Mouse (Mus musculus): ENCODE measurements around the gene Cyp2d10.
"Not testable (repeated sequence)": the region's sequence is repeated elsewhere in the genome, so short reads cannot be mapped to it uniquely, and the experiment has no call there.

Cyp2d10 gene

DNA sequence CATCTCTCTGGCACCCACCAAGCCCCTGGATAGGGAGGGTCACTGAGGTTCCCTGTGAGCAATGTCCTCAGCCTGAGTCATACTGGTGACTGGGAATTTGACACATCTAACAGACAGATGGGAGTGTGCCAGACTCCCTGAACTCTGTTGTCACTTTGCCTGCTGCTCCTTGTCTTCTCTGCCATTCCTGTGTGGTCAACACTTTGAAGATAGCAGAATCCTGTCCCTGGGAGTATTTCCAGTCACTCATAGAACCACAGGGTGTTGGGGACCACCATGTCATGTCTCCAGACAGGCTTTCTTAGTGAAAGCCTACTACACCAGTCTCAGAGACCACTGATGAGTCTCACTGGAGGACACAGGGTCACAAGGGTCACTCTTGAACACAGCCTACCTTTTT lies 4.9 kb downstream of the Cyp2d10 start:
- DNase-seq (ENCODE audit: extremely low spot score, low read depth, low spot score): no peak

DNA sequence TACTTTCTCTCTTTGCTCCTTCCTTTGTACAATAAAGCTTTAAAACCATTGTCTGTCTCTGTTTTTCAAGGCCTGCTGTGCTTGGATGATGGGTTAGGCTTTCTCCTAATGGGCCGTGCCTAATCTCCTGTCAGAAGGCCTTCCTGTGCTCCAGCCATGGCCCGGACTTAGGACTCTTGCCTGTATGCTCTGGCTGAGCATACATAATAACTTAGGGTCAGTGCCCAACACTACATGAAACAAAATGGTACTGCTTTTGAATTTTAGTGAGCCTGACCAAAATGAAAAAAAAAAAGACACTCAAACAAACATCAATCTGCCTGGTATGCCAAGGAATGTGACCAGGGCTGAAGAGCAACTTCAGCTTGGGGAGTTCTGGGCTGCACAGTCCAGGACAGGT lies 5.5 kb downstream of the Cyp2d10 start:
- DNase-seq (ENCODE audit: extremely low spot score, low read depth, low spot score): no peak

DNA sequence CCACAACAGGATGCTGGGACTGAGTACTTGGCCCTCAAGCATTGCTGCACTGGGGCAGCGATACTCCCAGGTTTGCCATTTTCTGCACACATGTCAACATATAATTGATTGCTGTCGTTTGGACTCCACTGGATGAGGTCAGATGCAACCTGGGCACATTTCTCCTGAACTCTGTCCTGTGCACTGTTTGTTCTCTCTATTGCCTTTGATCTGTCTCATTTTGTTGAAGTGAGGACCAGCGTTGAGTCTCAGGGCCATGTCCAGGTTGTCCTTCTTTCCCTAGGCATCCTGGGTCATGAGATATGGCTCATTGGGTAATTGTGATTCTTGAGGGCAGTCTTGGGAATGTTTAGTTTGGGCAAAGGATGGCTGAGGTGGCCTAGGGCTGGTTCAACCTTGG lies 11.0 kb downstream of the Cyp2d10 start:
- not testable (repeated sequence) for DNase-seq (ENCODE audit: extremely low spot score, low read depth, low spot score)

DNA sequence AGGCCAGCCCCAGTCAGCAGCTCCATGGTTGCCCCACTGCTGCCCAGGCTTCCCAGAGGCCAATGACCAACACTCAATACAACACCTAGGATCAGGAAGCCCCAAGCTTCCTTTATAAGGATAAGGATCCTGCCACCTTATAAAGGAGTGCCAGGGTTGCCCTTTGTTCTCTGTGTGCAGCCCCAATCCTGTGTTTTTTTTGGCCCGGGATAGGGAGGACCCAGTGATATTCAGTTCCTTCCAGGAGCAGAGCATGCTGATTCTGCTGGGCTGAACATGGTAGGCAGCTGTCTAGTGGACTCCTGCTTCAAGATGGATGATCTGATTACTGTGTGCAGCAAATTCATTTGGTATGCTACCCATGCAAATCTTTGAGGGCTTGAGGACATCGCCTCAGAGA lies 13.1 kb downstream of the Cyp2d10 start, which contains the start of gene Cyp2d11:
Gene Cyp2d11, minus strand, starts transcription at position 101 of the 400 bp plus-strand sequence.
- not testable (repeated sequence) for DNase-seq (ENCODE audit: extremely low spot score, low read depth, low spot score)

DNA sequence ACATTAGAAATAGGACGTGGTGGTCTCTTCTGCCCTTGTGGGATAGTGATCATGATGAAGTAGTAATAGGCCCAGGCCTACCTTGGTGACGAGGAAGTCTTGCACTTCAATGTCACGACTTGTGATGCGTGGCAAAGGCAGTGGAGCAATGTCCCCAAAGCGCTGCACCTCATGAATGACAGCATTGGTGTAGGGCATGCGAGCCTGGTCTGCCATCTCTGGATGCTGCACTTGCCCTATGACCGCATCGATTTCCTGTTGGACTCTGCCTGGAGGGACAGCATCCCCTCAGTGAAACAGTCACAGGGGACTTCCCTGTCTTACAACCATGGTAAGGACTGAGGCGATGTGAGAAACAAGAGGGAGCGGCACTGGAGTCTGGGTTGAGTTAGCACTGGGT lies 17.1 kb downstream of the Cyp2d10 start:
- not testable (repeated sequence) for DNase-seq (ENCODE audit: extremely low spot score, low read depth, low spot score)

DNA sequence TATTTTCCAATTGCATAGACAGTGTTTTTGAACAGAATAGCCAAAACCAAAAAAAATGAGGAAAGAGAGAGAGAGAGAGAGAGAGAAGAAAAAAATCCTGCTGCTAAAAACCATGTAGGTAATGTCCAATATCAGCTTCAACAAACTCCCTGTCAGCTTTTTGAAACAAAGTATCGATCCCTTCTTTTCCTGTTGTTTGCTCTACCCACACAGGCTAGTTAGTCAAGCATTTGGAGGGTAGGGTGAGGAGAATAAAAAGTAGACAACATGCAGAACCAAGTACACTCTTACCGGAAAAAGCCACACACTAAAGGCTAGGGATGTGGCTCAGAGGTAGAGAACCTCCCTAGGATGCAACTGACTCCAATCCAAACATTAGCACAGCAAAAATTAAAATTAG lies 21.3 kb downstream of the Cyp2d10 start:
- DNase-seq (ENCODE audit: extremely low spot score, low read depth, low spot score): no peak

DNA sequence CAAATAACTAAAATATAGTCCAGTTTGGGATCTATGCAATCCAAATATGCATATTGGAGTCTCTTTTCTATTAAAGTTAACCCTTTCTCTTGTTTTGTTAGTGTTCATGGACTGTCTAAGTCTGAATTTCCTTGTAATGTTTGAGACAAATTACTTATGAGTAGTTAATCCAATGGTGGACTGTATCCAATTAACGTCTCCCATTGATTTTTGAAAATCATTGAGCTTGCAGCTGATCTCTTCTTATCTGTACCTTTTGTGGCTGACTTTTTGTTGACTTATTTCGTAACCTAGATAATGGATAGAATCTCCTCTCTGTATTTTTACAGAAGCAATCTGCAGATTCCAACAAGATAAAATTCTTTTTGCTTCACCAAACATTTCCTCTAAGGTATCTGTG lies 24.6 kb downstream of the Cyp2d10 start:
- no peak for DNase-seq (ENCODE audit: extremely low spot score, low read depth, low spot score)

DNA sequence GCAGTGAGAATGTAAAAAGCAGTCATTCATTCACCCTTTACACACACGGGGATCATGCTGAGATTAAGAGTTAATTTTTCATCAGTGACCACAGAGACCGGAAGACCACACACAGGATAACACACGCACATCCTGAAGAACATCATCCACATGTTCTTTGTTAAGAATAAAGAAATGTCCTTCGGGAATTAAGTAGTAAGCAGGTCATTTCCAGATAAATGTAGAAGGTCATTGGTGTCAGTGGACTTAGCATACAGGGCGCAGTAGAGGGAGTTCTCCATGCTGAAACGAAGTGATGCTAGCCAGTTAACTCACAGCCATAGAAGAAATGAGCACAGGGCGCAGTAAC lies 26.3 kb downstream of the Cyp2d10 start:
- DNase-seq (ENCODE audit: extremely low spot score, low read depth, low spot score): no peak

DNA sequence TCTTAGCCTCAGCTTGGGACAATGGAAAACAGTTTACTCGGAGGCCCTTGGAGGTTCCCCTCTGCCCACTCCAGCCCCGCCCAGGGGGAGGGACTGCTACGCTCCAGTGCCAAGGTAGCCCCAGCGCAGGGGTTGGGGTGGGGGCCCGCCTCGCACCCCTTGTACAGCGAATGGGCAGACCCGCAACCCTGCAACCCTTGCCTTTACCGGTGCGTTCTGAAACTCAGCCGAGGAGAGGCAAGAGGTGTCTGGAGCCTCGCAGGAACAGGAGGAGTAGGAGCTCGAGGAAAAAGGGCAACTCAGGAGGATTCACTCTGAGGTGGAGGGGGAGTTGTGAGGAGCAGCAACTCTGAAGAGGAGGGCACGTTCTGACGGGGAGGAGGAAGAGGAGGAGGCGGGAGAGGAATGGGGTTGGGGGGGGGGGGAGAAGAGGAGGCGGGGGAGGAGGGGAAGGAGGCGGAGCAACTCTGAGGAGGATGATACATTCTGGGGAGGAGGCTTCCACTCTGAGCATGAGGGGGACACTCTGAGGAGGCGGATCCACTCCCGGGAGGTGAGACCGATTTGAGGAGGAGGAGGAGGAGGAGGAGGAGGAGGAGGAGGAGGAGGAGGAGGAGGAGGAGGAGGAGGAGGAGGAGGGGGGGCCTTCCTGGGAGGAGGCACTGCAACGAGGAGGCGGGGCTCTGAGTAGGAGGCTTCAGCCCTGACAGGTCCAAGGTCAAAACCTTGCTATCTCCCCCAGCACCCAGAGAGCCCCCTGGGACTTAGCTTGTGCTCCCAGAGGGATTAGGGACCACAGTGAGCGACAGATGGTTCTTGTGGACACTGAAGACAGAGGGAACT lies 26.9 kb downstream of the Cyp2d10 start, which contains the start of gene Cyp2d22:
Gene Cyp2d22, minus strand, starts transcription at position 390 of the 843 bp plus-strand sequence.
- no peak for DNase-seq (ENCODE audit: extremely low spot score, low read depth, low spot score)

DNA sequence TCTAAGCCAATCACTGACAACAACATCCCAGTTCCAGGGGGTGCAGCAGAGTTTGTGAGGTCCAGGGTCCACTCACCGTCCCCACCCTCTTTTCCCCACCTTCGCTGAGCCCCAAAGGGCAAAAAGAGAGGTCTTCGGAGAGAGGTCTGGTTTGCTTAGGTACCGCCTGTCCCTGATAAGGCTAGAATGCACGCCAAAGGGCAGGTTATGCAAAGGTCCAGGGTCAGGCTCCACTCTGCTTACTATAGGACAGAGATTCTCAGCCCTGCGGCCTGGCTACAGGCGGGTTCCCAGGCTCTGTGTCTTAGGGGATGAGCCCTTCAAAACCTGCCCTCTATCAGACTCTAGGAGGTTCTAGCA lies 27.5 kb downstream of the Cyp2d10 start:
- no peak for DNase-seq (ENCODE audit: extremely low spot score, low read depth, low spot score)

DNA sequence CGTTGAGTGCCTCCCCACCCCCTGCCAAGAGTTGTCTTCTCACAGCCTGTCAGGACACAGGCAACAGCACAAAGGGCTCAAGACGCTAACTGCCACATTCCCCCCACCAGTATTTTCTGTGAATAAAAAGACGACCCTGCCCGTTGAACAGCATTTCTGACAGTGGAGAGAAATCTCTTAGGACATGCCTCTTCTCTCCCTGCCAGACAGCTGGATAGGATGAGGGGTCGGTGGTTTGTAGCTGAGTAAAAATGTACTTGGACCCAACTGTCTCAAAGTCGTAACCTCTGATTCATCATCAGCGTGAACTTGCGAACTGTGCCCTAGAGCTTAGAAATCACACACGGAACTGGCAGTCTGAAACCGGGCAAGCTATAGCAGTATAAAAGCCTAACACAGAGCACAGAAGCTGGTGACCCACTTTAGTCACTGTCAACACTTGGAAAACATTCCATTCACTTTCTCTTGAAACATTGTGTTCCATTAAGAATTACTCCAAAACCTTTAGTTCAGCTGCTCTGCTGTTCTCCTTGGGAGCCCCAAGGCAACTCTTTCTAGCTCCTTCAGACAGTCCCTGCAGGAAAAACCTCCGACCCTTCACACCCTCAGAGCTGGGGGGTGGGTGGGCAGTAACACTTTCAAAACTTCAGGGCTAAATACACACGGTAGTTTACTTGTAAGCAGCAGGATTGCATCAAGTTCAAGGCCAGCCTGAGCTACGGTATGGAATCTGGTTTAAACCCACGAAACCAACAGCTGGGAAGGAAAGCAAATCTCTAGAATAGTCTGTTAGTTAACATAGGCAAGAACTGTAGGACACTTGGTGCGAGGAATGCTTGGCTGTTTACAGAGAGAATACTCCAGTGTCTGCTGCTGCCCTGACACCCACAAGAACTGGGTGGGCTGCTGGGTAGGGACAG lies 28.5 kb downstream of the Cyp2d10 start:
- no peak for DNase-seq (ENCODE audit: extremely low spot score, low read depth, low spot score)

DNA sequence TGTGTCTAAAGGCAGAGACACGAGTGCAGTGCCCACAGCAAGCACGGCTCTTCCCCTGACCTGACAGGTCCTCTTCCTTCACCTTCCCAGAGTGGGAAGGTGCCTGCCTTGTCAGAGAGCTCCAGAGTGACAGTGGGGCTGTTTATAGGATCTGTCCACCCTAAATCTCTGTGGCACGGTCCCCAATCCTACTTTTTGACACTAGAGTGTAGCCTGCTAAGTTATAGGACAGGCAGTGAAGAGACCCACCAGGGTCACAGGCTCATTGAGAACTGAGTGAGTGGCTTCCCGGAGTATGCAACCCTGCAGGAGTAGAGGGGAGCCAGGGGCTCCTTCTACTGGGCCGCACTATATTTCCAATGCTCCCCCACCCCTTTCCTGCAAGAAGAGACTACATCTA lies 29.3 kb downstream of the Cyp2d10 start:
- DNase-seq (ENCODE audit: extremely low spot score, low read depth, low spot score): no peak

DNA sequence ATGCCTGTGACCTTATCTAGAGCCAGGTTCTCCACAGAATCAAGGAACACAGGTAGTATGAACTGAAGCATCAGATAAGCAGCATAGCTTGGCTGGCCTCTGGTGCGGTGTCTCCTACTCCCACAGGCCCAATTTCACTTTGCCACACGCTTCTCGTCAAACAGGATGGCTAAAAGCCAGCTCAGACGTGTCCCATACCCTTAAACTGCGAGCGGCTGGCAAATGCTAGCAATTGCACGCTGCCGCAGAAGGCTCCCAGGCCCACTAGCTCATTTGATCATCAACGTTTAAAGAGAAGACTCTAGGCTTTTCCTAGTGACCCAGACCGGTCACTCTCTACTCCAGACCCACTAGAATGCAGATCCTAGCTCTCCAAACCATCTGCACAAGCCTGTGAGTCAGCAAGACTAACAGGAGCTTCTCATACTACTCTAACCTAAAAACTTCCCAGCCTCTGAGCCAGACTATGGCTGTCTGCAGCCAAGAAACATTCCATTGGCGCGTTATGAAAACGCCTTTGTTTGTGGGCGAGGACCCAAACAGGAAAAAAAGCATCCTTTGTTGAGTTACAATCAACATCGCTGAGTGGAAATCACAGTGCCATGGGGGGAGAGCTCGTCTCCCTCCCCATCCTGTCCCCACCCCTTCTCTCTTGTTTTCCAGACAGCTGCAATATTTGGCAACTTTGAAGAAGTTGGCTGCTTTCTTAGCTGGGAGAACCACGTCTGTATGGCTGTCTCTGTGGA lies 30.4 kb downstream of the Cyp2d10 start:
- DNase-seq (ENCODE audit: extremely low spot score, low read depth, low spot score): no peak

DNA sequence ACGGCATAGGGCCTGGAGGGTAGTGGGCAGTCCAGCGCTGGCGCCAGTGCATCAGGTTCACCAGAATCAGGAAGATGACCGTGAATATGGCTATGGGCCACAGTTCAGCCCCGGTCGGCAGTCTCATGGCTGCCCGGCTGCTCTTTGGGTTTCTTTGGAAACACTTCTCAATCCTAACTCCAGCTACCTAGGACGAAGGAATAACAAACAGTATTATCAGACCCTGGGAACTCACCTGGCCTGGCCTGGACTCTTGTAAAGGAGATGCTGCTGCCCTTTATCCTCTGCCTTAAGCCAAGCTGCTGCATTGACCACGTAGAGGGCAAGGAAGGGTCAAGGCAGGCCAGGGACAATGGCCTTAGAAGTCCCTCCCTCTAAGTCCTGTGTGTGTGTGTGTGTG lies 31.1 kb downstream of the Cyp2d10 start:
- DNase-seq (ENCODE audit: extremely low spot score, low read depth, low spot score): no peak

DNA sequence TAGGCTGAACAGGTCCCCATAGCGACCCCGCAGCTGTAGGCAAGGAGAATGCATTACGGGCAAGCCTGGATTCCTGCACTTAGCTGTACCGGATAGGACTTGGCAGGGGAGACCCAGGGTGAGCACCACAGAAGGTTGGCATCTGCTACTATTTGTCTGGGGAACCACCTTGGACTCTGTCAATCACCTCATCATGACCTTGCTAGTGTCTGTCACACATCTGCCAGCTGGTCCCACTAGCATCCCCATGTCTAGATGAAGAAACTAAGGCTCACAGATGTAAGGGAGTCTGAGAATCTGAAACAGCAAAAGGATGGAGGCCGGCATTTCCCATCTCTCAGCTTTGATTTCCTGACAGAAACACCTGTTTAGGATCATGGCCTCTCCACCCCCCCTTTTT lies 32.6 kb downstream of the Cyp2d10 start:
- DNase-seq (ENCODE audit: extremely low spot score, low read depth, low spot score): no peak

DNA sequence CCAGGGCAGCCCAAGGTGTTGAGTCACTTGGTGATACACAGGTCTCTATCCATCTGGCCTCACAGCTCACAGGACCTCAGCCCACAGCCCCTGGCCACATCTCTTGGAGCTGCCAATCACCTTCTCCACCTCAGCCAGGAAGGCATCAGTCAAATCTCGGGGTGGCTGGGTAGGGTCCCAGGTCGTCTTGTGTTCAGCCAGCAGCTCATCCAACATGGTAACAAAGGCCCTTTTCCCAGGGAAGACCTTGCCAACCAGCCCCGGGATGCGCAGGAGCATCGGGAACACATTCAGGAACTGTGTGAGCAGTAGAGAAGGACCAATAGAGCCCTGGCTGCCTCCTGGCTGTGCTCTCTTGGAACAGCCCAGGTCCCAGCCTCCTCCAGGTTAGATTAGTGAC lies 34.0 kb downstream of the Cyp2d10 start:
- DNase-seq (ENCODE audit: extremely low spot score, low read depth, low spot score): no peak

DNA sequence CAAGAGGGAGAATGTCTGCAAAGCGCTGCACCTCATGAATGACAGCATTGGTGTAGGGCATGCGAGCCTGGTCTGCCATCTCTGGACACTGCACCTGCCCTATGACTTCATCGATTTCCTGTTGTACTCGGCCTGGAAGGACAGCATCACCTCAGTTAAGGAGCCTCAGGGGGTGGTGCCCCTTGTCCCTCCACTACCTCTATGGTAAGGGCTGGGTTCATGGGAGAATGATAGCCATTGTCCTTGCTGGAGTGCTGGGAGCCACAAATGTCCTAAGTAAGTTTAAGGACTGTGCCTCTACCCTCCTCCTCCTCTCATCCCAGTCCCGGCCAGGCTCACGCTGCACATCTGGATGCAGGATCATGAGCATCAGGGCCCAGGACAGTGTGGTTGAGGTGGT lies 34.5 kb downstream of the Cyp2d10 start:
- no peak for DNase-seq (ENCODE audit: extremely low spot score, low read depth, low spot score)

DNA sequence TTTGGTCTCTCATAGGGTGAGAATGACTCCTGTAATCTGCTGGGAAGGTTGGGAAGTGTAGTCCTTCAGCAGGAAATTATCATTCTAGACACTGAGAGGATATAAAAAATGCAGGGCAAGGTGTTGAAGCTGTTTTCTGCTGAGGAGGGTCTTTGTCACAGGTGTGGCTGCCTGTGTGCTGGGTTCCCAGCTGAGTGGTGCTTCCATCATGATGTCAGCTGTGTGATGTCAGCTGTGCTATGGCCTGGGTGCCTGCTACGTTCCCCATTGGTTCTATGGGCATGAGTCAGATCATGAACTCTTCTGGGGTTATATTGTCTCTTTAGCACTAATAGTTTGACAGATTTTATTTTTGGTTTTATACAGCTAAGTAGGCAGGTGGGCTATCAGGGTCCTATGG lies 38.1 kb downstream of the Cyp2d10 start:
- DNase-seq (ENCODE audit: extremely low spot score, low read depth, low spot score): no peak

DNA sequence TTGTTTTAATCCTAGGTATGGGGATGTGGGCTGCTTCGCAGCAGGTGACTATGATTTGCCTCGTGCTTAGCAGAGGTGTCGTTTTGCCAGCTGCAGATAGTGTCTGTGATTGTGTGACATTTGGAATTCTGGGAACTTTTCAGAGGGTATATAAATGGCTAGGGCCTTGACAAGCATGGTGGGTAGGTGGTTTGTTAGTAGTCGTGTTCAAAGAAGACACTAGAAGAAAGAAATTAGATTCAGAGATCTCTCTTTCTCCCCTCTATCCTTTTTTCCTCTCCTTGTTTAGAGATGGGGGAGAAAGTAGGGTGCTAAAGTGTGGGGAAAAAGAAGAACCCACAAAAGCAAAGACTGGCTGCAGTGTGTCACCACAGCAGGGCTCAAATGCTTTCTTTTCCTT lies 38.8 kb downstream of the Cyp2d10 start:
- DNase-seq (ENCODE audit: extremely low spot score, low read depth, low spot score): no peak

DNA sequence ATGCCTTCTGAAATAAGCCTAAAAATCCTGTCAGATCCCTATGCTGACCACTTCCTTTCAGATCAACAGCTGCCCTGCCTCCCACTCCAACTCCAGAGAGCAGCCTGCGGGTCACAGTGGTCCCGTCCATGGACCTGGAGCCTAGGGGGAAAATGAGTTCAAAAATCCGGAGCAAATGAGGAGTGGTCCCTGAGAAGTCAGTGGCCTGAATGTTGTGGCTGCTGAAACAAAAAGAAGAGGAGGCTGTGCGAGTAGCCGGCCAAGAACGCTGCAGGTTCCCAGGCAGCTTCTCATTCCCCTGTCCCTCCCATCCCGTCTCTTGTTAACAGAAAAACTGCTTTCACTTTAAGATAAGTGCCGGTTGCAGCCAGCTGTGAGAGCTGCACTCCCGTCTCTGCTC lies 42.4 kb downstream of the Cyp2d10 start:
- DNase-seq (ENCODE audit: extremely low spot score, low read depth, low spot score): not testable (repeated sequence)

DNA sequence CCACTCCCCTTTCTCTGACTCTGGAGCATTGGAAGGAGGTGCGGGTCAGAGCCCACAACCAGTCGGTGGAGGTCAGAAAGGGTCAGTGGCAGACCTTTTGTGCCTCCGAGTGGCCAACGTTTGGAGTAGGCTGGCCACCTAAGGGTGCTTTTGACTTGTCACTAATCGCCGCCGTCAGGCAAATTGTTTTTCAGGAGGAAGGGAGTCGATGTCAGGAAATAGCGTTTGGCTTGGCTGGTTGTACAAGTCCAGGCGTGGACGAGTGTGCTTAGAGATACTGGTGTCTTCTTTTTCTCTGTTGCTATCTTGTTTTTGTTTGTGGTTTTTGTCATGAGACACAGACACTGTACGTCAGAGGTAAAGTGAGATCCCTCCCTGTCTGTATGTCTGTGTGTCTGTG lies 43.2 kb downstream of the Cyp2d10 start:
- not testable (repeated sequence) for DNase-seq (ENCODE audit: extremely low spot score, low read depth, low spot score)
